In the genomic region with DNA sequence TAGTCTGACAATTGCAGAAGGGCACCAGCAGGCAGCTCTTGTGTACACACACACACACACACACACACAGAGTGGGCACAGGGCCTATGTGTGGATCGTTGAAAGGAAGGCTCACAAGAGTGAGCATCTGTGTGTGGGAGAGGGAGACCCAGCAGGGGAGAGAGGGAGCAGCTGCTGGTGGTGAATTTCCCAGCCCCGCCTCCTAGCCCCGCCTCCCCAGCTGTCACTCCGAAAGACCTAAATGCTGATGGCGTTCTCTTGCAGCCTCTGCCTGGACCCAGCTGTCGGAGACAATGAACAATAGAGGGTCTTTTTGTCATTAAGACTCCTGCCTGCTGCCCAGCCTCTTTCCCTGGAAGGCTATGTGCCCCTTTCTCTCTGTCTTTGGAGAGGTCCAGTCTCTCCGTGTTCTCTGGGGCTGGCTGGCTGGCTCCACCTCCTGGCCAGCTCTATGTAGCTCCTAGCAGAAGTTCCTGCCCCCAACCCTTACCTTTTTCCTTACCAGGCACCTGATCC, we compare ENCODE assay signal across 9 mouse cellular contexts. TPM values are rescaled to one million over a fixed set of nuclear protein-coding genes. Genes with fewer than 3 reads are reported as not detected.
A peak's percentile ranks its signal among the peaks of the same experiment; 100 is the strongest.
DNase-seq lines count a peak whose midpoint lies in the region; ATAC-seq and TF ChIP-seq lines count a peak whose summit lies in the region.
"Had no signal": no experiment of that assay in that cellular context is flagged by ENCODE, and none has a peak within 500 bp of the region (broad histone marks: within the 10 kb centered on the region; RNA-seq: fewer than 3 reads in every experiment).

No protein-coding gene starts in this region.

- no peak for TF ChIP-seq POLR2A in bone marrow macrophage, adult 2 months (IDR thresholded peaks at IDR 0.05; ENCODE audit: borderline replicate concordance, low read depth, low read length)
- TF ChIP-seq POLR2A in embryonic fibroblast, embryonic 13.5 days (IDR thresholded peaks at IDR 0.05; ENCODE audit: low read depth, low read length) = no peak

- intact Hi-C loops in heart, postnatal 14 days (cut with DNase I) = no loop called here

- H3K9ac ChIP-seq in liver, embryonic 16.5 days (ENCODE audit: low read depth, low read length) = no peak overlapping the region

- no peak for TF ChIP-seq CTCF in C2C12 (IDR thresholded peaks at IDR 0.05; ENCODE audit: control insufficient read depth, insufficient read depth, insufficient read length)
- TF ChIP-seq CTCF in bone marrow macrophage, adult 2 months (IDR thresholded peaks at IDR 0.05; ENCODE audit: low read depth, low read length) = peak; percentile 18; the same call in 1 of the 2 replicates
- no peak; the same call in 1 of the 2 replicates for TF ChIP-seq CTCF in embryonic fibroblast, embryonic 13.5 days (IDR thresholded peaks at IDR 0.05; ENCODE audit: borderline replicate concordance, insufficient read depth, low read length)
- peak; percentile 66 for TF ChIP-seq CTCF in layer of hippocampus, adult 2 months (conservative IDR thresholded peaks at IDR 0.05)

- no peaks in the 10 kb centered on the region for H3K9me3 ChIP-seq in liver, embryonic 16.5 days (replicated peaks; ENCODE audit: control insufficient read depth, low read length)

- no peak overlapping the region for H3K4me3 ChIP-seq in C2C12 (ENCODE audit: insufficient read depth, poor library complexity, severe bottlenecking)
- peak overlapping the region; percentile 48 for H3K4me3 ChIP-seq in bone marrow macrophage, adult 2 months (ENCODE audit: insufficient read depth, low read length)
- H3K4me3 ChIP-seq in embryonic fibroblast, embryonic 13.5 days (ENCODE audit: insufficient read depth, low read length) = peak overlapping the region; percentile 35
- peak overlapping the region; percentile 54 for H3K4me3 ChIP-seq in layer of hippocampus, adult 2 months
- peak overlapping the region; percentile 26 for H3K4me3 ChIP-seq in liver, embryonic 16.5 days (ENCODE audit: low read depth, low read length)
- H3K4me3 ChIP-seq: erythroblast, embryonic 14.5 days had no signal

- peak; percentile 57 to 68 for DNase-seq in heart, postnatal 14 days
- peak; percentile 96 for DNase-seq in layer of hippocampus, adult 2 months (ENCODE audit: low spot score in 2 of 2)
- peak; percentile 57 for DNase-seq in ovary, postnatal 14 days (ENCODE audit: low spot score)

- H3K27me3 ChIP-seq in C2C12 (ENCODE audit: control insufficient read depth, insufficient read depth, insufficient read length) = peaks cover 4% of the 10 kb centered on the region
- peaks cover 39% of the 10 kb centered on the region for H3K27me3 ChIP-seq in liver, embryonic 16.5 days (ENCODE audit: control insufficient read depth, insufficient read depth, low read depth, low read length)

- peaks cover 13% of the 10 kb centered on the region for H3K4me1 ChIP-seq in bone marrow macrophage, adult 2 months (ENCODE audit: control insufficient read depth, insufficient read depth, low read length)
- H3K4me1 ChIP-seq in embryonic fibroblast, embryonic 13.5 days (ENCODE audit: control insufficient read depth, insufficient read depth, low read length) = no peaks in the 10 kb centered on the region
- H3K4me1 ChIP-seq in liver, embryonic 16.5 days (ENCODE audit: control insufficient read depth, low read depth, low read length) = no peaks in the 10 kb centered on the region; the same call in none of the 2 replicates

- WGBS in liver, embryonic 16.5 days (ENCODE audit: insufficient replicate concordance) = 3% methylated on average over 7 of the region's 7 CpGs

- H3K27ac ChIP-seq in bone marrow macrophage, adult 2 months (ENCODE audit: insufficient read depth, low read depth, low read length) = no peak overlapping the region
- no peak overlapping the region for H3K27ac ChIP-seq in embryonic fibroblast, embryonic 13.5 days (ENCODE audit: insufficient read depth, low read length)
- peak overlapping the region; percentile 93 for H3K27ac ChIP-seq in layer of hippocampus, adult 2 months
- no peak overlapping the region for H3K27ac ChIP-seq in liver, embryonic 16.5 days (ENCODE audit: low read length)

- no peak overlapping the region for H3ac ChIP-seq in C2C12 (ENCODE audit: control insufficient read depth, insufficient read length, low read depth)

- no peaks in the 10 kb centered on the region for H3K36me3 ChIP-seq in C2C12 (ENCODE audit: control insufficient read depth, insufficient read depth)
- H3K36me3 ChIP-seq in liver, embryonic 16.5 days (ENCODE audit: control insufficient read depth, insufficient read depth) = no peaks in the 10 kb centered on the region

- no peak for ATAC-seq in liver, embryonic 16.5 days (ENCODE audit: low read depth)
- no peak for ATAC-seq in monocyte, adult 5-6 weeks (replicated peaks; ENCODE audit: insufficient number of reproducible peaks, low FRiP score, low TSS enrichment, poor library complexity, severe bottlenecking)

- peak overlapping the region; percentile 55 for H3K4me2 ChIP-seq in liver, embryonic 16.5 days (ENCODE audit: low read depth, low read length)

- no peaks in the 10 kb centered on the region for H3K79me2 ChIP-seq in C2C12 (ENCODE audit: control insufficient read depth, insufficient read depth)

- no peaks in the 10 kb centered on the region for H3K79me3 ChIP-seq in C2C12 (ENCODE audit: low read depth)

TF ChIP-seq in C2C12, 6 proteins besides CTCF, POLR2A, EP300 and RAD21:
- TF ChIP-seq USF1 (IDR thresholded peaks at IDR 0.05; ENCODE audit: low read depth) = no peak
- peak; percentile 59 for TF ChIP-seq MYOD1 (IDR thresholded peaks at IDR 0.05; ENCODE audit: control insufficient read depth, insufficient read length, low read depth)

RNA-seq across cellular contexts. Expression of a gene that starts 0.5 kb away (rescaled TPM):
- 0.49 TPM for polyA plus RNA-seq in C2C12 (2012; fragmentation: generic; extraction: Trizol)
- not detected in 2 replicates for polyA plus RNA-seq in bone marrow macrophage, adult 2 months (2012; ENCODE audit: insufficient read depth, insufficient read length, missing spikeins)
- not detected in 2 replicates for polyA plus RNA-seq in embryonic fibroblast, embryonic 13.5 days (2011; ENCODE audit: insufficient read length, low read depth, missing spikeins)
- total RNA-seq in heart, postnatal 14 days (2021) = under 1 TPM in 1 of 2 experiments, not detected in 1; 0.12 TPM
- total RNA-seq in layer of hippocampus, adult 2 months (2021) = 10 to 100 TPM; 21.7 to 22.9 TPM
- polyA plus RNA-seq in liver, embryonic 16.5 days (2015; fragmentation: Nextera tagmentation; extraction: Ambion mirVana) = not detected in 2 replicates
- not detected in 3 replicates for total RNA-seq in monocyte, adult 5-6 weeks (2017)
- polyA plus RNA-seq: erythroblast, embryonic 14.5 days had no signal

RNA-seq across cellular contexts. Expression of a gene that starts 3.4 kb away (rescaled TPM):
- not detected for polyA plus RNA-seq in C2C12 (2012; fragmentation: generic; extraction: Trizol)
- not detected in 2 replicates for polyA plus RNA-seq in bone marrow macrophage, adult 2 months (2012; ENCODE audit: insufficient read depth, insufficient read length, missing spikeins)
- polyA plus RNA-seq in embryonic fibroblast, embryonic 13.5 days (2011; ENCODE audit: insufficient read length, low read depth, missing spikeins) = not detected in 2 replicates
- not detected for total RNA-seq in heart, postnatal 14 days (2021)
- total RNA-seq in layer of hippocampus, adult 2 months (2021) = not detected
- polyA plus RNA-seq in liver, embryonic 16.5 days (2015; fragmentation: Nextera tagmentation; extraction: Ambion mirVana) = not detected in 2 replicates
- total RNA-seq in monocyte, adult 5-6 weeks (2017) = not detected in 3 replicates
- polyA plus RNA-seq: erythroblast, embryonic 14.5 days had no signal

RNA-seq across cellular contexts. Expression of a gene that starts 30.1 kb away (rescaled TPM):
- polyA plus RNA-seq in C2C12 (2012; fragmentation: generic; extraction: Trizol) = 0.25 TPM
- polyA plus RNA-seq in bone marrow macrophage, adult 2 months (2012; ENCODE audit: insufficient read depth, insufficient read length, missing spikeins) = 2.5 and 3.0 TPM in 2 replicates
- not detected in 2 replicates for polyA plus RNA-seq in embryonic fibroblast, embryonic 13.5 days (2011; ENCODE audit: insufficient read length, low read depth, missing spikeins)
- total RNA-seq in heart, postnatal 14 days (2021) = 1 to 10 TPM in 1 of 2 experiments, under 1 TPM in 1; 0.27 to 1.3 TPM
- total RNA-seq in layer of hippocampus, adult 2 months (2021) = 1 to 10 TPM; 2.9 to 5.4 TPM
- 0.09 and 0.17 TPM in 2 replicates for polyA plus RNA-seq in liver, embryonic 16.5 days (2015; fragmentation: Nextera tagmentation; extraction: Ambion mirVana)
- 6.3 to 7.4 TPM (median 6.4 TPM) in 3 replicates for total RNA-seq in monocyte, adult 5-6 weeks (2017)
- polyA plus RNA-seq: erythroblast, embryonic 14.5 days had no signal

RNA-seq across cellular contexts. Expression of a gene that starts 55.7 kb away (rescaled TPM):
- polyA plus RNA-seq in C2C12 (2012; fragmentation: generic; extraction: Trizol) = 0.75 TPM
- polyA plus RNA-seq in bone marrow macrophage, adult 2 months (2012; ENCODE audit: insufficient read depth, insufficient read length, missing spikeins) = 35.4 and 38.0 TPM in 2 replicates
- polyA plus RNA-seq in embryonic fibroblast, embryonic 13.5 days (2011; ENCODE audit: insufficient read length, low read depth, missing spikeins) = 6.4 and 9.2 TPM in 2 replicates
- 10 to 100 TPM in 1 of 2 experiments, 1 to 10 TPM in 1; 7.4 to 10.7 TPM for total RNA-seq in heart, postnatal 14 days (2021)
- total RNA-seq in layer of hippocampus, adult 2 months (2021) = 1 to 10 TPM; 4.7 to 5.4 TPM
- polyA plus RNA-seq in liver, embryonic 16.5 days (2015; fragmentation: Nextera tagmentation; extraction: Ambion mirVana) = 19.5 and 20.2 TPM in 2 replicates
- total RNA-seq in monocyte, adult 5-6 weeks (2017) = 0.78 to 3.1 TPM (median 1.9 TPM) in 3 replicates

Comparison
In these comparisons a context has a peak if more than half of its experiments do, and no peak if none do; other contexts are left out.
1. CTCF ChIP-seq: peak in bone marrow macrophage, adult 2 months (single experiment) and layer of hippocampus, adult 2 months (single experiment); none in C2C12 (single experiment) and embryonic fibroblast, embryonic 13.5 days (single experiment).
2. Peak in every context shown above with its lines, with median percentiles within 50 percentile points of each other: DNase-seq.